Mouse (Mus musculus): ENCODE results near the gene Sucnr1. TPM values are rescaled to one million over a fixed set of nuclear protein-coding genes. Genes with fewer than 3 reads are reported as not detected.

Sucnr1 gene
- total RNA-seq (2023), result not detected in 2 replicates

GRCm38 (mm10) chr3:60081648-60082047 is at the start of gene Sucnr1:
TSS of gene Sucnr1 (plus strand) at chr3:60081869.

Other genes with a start within 250 kb of the Sucnr1 start
- not detected in 2 replicates for gene Gm8298, start 220.8 kb upstream of the Sucnr1 start, total RNA-seq (2023)
- gene C130079G13Rik, start 156.7 kb upstream of the Sucnr1 start, total RNA-seq (2023), result not detected in 2 replicates
- gene Aadacl2, start 75.1 kb upstream of the Sucnr1 start, total RNA-seq (2023), result not detected in 2 replicates
- gene Aadac, start 56.2 kb upstream of the Sucnr1 start, total RNA-seq (2023), result not detected in 2 replicates

Data from neutrophil, adult 65 days (primary cell).